Mouse (Mus musculus): ENCODE data around the gene Fut11.

Gene Fut11

DNA sequence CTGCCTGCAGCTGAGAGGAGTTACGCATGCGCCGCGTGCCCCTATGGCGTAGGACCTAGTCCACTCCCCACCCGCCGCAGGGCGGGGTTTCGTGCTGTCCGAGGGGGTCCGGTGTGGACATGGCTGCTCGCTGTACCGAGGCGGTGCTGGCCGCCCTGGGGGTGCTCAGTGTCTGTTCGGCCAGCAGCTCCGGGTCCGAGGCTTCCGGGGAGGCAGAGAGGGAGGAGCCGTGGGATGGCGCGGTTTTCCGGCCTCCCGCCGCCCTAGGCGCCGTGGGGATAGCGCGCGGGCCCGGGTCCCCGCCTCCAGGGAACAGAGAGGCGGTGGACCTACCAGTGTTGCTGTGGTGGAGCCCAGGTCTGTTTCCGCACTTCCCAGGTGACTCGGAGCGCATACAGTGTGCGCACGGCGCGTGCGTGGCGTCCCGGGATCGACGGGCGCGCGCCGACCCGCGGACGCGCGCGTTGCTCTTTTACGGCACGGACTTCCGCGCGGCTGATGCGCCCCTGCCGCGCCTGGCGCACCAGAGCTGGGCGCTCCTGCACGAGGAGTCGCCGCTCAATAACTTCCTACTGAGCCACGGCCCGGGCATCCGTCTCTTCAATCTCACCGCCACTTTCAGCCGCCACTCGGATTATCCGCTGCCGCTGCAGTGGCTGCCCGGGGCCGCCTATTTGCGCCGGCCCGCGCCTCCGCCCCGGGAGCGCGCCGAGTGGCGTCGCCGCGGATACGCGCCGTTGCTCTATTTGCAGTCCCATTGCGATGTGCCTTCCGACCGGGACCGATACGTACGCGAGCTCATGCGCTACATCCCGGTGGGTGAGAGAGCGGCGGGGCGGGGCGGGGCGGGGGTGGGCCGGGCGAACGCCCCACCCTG is at the start of gene Fut11:
Gene Fut11 (plus strand): TSS at position 85 of the 877 bp plus-strand sequence.
- DNase-seq, result peak; percentile 85

GRCm38 (mm10) chr14:20645547-20645946 is 49.2 kb upstream of the Fut11 start:
- no peak for DNase-seq

- DNase-seq, result no peak
Measured at GRCm38 (mm10) chr14:20646381-20646780, 48.4 kb upstream of the Fut11 start.

DNA sequence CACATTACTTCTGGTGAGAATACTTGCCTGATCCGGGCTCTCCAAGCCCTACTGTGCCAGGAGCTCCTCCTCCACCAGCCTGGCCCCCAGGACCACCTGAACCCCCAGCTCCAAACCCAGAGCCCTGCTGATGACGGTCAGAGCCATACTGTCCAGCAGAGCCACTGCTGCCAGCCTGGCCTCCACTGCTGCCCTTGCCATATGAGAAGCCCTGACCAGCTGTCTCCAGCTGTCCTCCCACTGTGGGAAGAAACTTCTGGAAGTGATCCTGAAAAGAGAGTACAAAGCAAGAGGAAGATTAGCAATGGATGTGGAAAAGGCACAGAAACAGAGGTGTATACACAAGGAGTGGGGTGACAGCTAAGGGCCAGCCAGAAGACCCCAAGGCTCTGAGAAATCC is 43.8 kb upstream of the Fut11 start:
- no peak for DNase-seq

- no peak for DNase-seq
Measured at GRCm38 (mm10) chr14:20651722-20652256, 43.0 kb upstream of the Fut11 start.

GRCm38 (mm10) chr14:20654690-20655421 is 39.9 kb upstream of the Fut11 start:
- no peak for DNase-seq

DNA sequence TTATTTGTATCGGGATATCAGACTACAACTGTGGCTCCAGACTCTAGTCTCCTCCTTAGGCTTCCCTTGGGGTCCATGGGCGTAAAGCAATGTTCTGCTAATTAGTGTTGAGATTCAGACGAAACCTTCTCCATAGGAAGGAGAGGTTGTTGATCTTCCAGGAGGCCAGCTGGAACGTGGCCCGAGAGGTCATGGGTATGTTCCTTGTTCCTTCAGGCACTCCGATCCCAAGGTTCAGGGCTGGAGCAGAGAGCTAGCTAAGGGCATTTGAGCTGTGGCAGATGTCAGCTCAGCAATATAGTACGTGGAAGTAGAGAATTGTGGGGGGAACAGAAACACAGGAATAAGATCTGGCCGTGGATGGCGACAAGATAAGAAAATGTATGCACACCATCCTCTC is 39.0 kb upstream of the Fut11 start:
- DNase-seq, result no peak

DNA sequence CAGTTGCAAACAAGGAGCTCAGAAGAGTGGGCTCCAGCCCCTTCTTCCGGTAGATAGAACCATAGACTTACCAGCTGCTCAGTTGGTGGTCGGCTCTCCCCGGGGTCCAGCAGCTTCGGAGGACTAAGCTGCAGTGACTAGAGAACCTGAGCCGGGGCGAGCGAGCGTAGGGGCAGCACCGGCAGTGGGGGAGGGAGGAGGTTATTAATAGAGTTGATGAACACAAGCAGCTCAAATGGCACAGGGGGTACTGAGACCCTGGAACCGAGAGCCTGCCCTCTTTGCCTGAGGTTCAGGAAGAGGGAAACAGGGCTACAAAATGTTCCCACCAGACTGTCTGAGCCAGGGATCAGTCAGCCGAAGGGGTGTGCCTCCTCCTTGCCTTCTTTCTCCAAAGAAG is 38.4 kb upstream of the Fut11 start, which contains the start of gene Myoz1:
Gene Myoz1 (minus strand): TSS at position 180 of the 400 bp plus-strand sequence.
- no peak for DNase-seq

GRCm38 (mm10) chr14:20658326-20658725 is 36.4 kb upstream of the Fut11 start:
- no peak for DNase-seq

- DNase-seq, result no peak
Measured at GRCm38 (mm10) chr14:20658902-20659301, 35.9 kb upstream of the Fut11 start.

DNA sequence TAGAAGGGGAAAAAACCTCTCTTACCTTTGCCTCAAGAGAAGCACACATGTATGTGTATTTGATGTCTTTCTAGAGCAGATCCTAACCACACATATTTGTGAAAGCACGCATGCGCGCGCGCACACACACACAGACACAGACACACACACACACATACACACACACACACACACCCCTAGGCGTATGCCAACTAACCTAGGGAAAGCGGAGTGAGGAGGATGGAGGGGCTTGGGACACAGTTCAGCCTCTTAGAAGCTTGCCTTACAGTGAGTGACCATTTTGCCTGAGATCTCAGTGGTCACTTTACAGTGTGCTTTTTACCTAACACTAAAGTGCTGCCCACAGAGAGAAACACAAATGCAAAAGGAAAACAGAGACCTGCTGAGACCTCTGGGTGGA is 35.1 kb upstream of the Fut11 start:
- no peak for DNase-seq

DNA sequence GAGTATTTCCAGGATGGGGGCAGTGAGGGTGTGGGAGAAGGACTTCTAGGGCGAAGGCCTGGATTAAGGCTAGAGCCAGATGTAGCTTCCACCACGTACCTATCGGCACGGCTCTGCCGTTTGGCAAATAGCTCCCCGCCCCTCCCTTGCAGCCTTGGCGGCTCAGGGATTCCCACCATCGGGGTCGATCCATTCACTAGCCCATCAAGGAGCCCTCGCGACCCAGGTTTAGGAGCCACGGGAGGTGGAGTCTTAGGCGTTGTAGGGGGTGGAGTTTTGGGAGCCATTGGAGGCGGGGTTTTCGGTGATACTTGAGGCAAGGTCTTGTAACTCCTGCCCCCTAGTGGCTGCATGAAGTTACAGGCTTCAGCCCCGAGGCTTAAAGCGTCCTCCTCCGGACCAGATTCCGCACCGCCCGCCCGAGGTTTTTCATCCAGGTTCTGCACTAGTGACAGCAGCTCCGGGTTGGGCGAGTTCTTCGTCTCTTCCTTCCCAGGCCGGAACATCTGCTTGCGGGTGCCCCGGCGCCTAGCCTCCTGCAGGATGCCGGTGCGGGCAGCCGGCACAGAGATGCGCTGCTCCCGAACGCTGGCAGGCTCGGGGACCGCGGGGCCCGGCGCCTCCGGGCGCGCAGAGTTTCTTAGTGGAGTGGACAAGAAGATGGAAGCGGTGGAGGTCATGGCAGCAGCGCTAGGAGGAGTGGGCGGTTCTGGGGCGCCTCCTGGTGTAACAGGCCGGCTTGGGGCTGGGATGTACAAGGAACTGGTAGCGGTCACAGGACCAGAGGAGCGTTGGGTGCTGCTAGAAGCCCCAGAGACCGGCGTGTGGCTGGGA is 33.7 kb upstream of the Fut11 start:
- peak; percentile 92 for DNase-seq

- no peak for DNase-seq
Measured at GRCm38 (mm10) chr14:20661661-20662331, 33.0 kb upstream of the Fut11 start.

DNA sequence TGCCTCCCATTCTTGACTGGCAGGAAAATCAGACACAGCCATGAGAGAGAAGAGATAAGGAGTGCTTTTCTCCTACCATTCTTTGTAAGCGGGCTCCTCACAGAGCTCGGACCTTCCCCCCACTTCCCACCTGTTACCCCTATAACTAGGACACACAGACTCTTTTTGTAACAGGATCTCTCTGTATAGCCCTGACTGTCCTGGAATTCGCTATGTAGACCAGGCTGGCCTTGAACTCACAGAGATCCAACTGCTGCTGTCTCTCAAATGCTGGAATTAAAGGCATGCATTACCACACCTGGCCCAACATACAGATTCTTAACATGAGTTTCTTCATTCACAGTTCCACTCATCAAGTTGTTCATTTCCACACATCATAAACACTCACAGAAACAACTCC is 32.0 kb upstream of the Fut11 start:
- no peak for DNase-seq

DNA sequence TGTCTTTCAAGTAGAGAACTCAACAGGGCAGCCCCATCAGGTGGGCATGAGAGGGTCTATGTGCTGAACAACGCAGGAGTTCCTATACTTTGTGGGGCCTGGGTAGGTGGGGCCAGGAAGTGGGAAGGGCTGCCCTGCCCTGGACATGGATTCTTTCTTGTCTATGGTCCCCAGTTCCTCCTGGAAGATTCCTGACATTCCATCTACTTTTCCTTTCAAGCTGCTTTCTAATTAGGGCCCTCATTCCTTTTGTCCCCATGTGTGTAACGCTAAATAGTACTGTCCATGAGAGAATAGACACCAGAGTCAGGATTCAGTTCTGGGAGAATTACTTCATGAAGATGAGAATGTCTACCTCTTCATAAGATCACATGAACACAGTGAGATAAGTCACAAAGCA is 31.2 kb upstream of the Fut11 start:
- DNase-seq, result no peak

DNA sequence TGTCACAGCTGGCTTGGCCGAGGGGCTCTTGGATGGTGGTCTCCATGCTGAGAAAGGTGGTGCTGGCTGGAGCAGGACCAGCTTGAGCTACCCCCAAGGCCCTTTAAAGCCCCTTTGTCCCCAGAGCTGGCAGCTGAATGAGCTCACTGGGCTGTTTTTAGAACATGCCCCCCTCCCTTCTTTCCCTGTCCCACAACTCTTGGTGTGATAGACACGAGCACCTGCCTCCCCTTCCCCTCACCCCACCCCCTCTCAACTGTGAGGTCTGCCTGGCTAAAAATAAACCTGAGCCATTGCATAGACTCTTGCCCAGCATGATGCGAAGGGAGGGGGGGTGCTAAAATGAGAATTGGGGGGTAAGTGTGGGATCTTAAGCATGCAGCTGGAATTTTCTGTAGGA is 30.3 kb upstream of the Fut11 start:
- DNase-seq, result no peak

DNA sequence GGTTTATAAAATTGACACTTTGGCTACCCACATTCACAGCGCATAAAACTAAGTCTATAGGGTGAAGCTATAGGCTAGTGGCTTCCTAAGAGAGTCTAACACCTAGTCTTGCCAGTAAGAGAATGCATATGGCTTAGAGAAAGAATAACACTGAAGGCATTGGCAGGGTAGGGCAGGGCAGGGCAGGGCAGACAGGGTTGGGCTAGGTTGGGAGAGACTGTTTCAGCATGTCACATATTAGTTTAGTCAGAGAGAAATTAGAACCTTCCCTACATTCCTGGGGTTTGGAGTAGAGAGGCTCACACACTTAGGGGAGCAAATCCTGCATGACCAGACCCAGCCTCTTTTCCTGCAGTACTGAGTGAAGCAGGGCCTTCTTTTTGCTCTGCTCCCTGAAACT is 27.3 kb upstream of the Fut11 start:
- DNase-seq, result no peak

DNA sequence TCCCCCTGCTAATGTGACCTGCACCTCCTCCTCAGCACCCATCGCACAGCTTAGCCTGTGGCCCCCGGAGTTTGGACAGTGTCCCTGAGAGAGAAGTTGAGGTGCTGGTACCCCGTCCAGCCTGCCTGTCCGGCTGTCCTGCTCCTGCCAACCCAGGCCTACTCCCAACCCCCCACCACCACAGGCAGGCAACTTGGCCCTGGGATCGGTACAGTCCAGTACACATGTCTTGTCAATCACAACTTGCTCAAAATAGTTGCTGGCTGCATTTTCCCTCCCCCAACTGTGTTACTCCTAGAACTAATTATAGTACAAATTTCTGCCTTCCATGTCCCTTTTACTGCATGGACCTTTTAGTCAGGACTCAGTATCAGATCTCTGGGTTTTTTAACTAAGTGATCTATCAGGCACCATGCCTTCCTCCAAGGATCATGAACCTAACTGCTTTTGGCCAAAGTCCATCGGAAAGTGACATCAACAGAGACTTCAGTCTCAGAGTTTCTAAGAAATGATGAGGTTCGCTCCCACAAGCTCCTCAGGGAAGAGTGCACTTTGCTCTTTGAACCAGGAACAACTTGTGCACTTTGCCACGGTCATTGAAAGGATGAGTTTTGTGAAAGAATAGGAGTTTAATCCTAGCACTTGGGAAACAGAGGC is 26.5 kb upstream of the Fut11 start, which contains the start of gene Synpo2l:
Gene Synpo2l (minus strand): TSS at position 201 of the 657 bp plus-strand sequence.
- DNase-seq, result no peak

DNA sequence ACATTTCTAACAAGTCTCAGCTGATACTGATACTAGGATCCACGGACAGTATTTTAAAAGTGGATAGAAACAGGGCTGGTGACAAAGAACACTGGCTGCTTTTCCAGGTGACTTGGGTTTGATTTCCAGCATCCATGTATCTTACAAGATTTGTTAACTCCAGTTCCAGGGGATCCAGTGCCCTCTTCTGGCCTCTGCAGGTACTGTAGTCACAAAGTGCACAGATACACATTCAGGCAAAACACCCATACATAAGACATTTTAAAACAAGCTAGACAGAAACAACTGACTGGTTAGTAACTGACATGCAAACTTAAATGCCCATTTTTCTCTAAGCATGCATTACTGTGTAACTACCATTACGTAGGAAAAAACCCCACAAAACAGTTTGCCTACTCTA is 21.8 kb upstream of the Fut11 start:
- DNase-seq, result peak; percentile 69

GRCm38 (mm10) chr14:20673735-20674063 is 21.1 kb upstream of the Fut11 start:
- peak; percentile 31 for DNase-seq

- DNase-seq, result peak; percentile 100
Measured at GRCm38 (mm10) chr14:20674064-20674833, 20.5 kb upstream of the Fut11 start, which contains the start of gene Sec24c. TSS of gene Sec24c (plus strand) at chr14:20674308.
